Mouse (Mus musculus) liver, embryonic 15.5 days (tissue): ENCODE data around the gene Elavl4. TPM values are rescaled to one million over a fixed set of nuclear protein-coding genes. Genes with fewer than 3 reads are reported as not detected.

Experiments
- ATAC-seq: fragments of 200-750 bp; cut with Nextera tagmentation; 2 replicates; pipeline ENCODE4 v1.8.0; 2017; ENCODE audit warnings: moderate number of reproducible peaks, mild to moderate bottlenecking, moderate library complexity; ENCODE audit not compliant: insufficient read depth
- H3K27ac ChIP-seq: fragments of 300-500 bp; sonication (generic); replicated peaks from 2 replicates; pipeline ENCODE4 v1.5.1; 2015; ENCODE audit warnings: mild to moderate bottlenecking, inconsistent platforms
- H3K27me3 ChIP-seq: fragments of 300-500 bp; sonication (generic); 2 replicates; pipeline ENCODE4 v1.6.1; 2015; ENCODE audit warnings: mild to moderate bottlenecking, inconsistent platforms
- H3K36me3 ChIP-seq: fragments of 300-500 bp; sonication (generic); replicated peaks from 2 replicates; pipeline ENCODE4 v1.6.1; 2015; ENCODE audit warnings: moderate library complexity, mild to moderate bottlenecking, inconsistent platforms
- H3K4me1 ChIP-seq: fragments of 300-500 bp; sonication (generic); replicated peaks from 2 replicates; pipeline ENCODE4 v1.6.1; 2015; ENCODE audit warnings: inconsistent platforms
- H3K4me2 ChIP-seq: fragments of 300-500 bp; sonication (generic); 2 replicates; pipeline ENCODE4 v1.6.1; 2015; ENCODE audit warnings: moderate library complexity, mild to moderate bottlenecking, inconsistent platforms
- H3K4me3 ChIP-seq: fragments of 300-500 bp; sonication (generic); replicated peaks from 2 replicates; pipeline ENCODE4 v1.5.1; 2015; ENCODE audit warnings: mild to moderate bottlenecking, inconsistent platforms
- H3K9ac ChIP-seq: fragments of 300-500 bp; sonication (generic); 2 replicates; pipeline ENCODE4 v1.6.1; 2015; ENCODE audit warnings: moderate library complexity, mild to moderate bottlenecking, inconsistent platforms
- H3K9me3 ChIP-seq: fragments of 300-500 bp; sonication (generic); replicated peaks from 2 replicates; pipeline ENCODE4 v1.6.1; 2016; ENCODE audit warnings: inconsistent platforms
- WGBS: fragments of 180-500 bp; shearing (Covaris S2); methylation state at CpG from one replicate; pipeline ENCODE4 v1.1.7; 2015; ENCODE audit warnings: mixed read lengths; ENCODE audit not compliant: insufficient replicate concordance; 5-methylcytosine and 5-hydroxymethylcytosine counted together
- polyA plus RNA-seq: library from polyadenylated mRNA; unstranded; fragments of >200 nt; fragmentation: Nextera tagmentation; extraction: Ambion mirVana; gene quantifications from 2 replicates; pipeline ENCODE4 v1.2.1, GENCODE M21; 2015

Elavl4 gene
- polyA plus RNA-seq = 0.45 and 0.47 TPM in 2 replicates

DNA sequence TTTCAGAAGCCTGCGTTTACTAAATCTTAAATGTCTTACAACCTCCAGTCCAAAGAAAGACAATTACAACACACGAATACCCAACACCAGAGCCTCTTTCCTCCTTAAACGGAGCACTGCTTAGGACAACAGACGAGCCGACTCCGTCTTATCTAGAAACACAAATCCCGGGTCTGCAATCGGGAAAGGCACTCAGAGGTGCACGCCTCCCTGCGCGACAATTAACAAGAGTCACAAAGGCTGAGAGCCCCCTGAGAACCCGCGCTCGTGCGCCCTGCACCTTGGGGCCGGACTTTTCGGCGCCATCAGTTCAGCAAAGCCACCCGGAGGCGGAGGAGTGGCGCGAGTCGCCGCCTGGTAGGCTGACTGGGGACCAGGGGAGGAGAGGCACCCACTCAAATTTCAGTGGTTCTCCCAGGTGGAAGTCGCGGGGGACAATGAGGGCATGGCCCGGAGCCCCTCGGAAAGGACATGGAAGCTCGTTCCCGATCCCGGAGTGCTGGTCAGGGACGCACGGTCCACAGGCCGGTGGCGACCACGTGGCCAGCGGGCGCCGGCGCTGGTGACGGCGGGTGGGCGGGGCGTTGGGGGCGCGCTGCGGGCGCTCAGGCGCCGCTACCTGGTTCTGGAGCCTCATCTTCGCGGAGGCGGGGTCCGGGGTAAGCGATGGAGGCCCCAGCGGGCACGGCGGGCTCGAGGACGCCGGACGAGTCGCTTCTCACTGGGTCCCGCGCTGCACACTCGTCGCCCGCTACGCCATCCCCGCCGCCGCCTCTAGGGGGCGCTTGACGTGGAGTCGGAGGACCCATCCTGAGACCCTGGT lies at the start of gene Elavl4:
TSS of gene Elavl4 (minus strand) at position 732 of the 823 bp plus-strand sequence.
- H3K4me3 ChIP-seq = peak within 1 kb of the TSS; percentile 53
- no peaks in the 10 kb centered on the region for H3K9me3 ChIP-seq
- H3K4me2 ChIP-seq = peak within 1 kb of the TSS; percentile 69
- peak; percentile 54 for ATAC-seq
- no peaks in the 10 kb centered on the region for H3K4me1 ChIP-seq
- H3K9ac ChIP-seq = no peak within 1 kb of the TSS
- H3K36me3 ChIP-seq = no peaks in the 10 kb centered on the region
- no peak within 1 kb of the TSS for H3K27ac ChIP-seq
- peaks cover 25% of the 10 kb centered on the region for H3K27me3 ChIP-seq
- WGBS = under 1% methylated on average over 75 of the region's 75 CpGs

DNA sequence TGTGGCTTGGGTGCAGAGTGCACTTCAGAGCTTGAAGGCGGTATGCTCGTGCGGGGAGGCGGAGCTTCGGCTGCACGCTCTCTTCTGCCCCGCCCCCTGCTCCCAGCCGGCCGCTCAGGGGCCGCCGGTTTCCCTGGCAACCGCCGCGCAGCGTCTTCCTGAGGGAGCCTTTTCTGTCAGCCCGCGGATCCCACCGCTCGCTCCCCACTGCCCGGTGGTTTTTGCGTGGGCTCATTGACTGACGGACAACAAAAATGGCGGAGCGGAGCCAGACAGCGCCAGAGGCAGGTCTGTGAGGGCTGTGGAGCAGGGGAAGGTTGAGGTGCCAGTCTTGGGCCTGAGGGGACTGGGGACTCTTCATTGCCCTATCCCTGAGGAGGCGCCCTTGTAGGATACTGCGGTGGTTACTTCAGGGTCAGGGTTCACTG lies 45.9 kb upstream of the Elavl4 start, which contains the start of gene Agbl4:
TSS of gene Agbl4 (plus strand) at position 44 of the 428 bp plus-strand sequence.
- no peaks in the 10 kb centered on the region for H3K36me3 ChIP-seq
- ATAC-seq = no peak
- peak within 1 kb of the TSS; percentile 47 for H3K4me3 ChIP-seq
- no peaks in the 10 kb centered on the region for H3K4me1 ChIP-seq
- peak within 1 kb of the TSS; percentile 54 for H3K4me2 ChIP-seq
- no peaks in the 10 kb centered on the region for H3K9me3 ChIP-seq
- H3K9ac ChIP-seq = no peak within 1 kb of the TSS
- 1% methylated on average over 27 of the region's 27 CpGs for WGBS
- no peaks in the 10 kb centered on the region for H3K27me3 ChIP-seq
- no peak within 1 kb of the TSS for H3K27ac ChIP-seq

DNA sequence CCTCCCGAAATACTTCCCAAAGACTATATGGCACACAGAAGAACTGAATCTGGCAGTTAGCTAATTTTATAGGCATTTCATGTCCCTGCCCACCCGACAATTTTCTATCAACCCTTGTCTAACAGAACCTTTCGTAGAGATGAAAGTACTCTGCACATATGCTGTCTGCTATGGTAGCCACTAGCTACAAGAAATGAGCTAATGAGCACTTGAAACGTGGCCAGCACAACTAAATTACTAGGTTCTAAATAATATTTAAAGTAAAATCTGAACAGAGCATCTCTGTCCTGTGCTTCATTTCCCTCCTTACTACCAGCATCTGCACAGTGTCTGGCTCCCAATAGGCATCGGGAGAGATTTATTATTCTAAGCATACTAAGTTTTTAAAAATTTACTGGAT lies 44.5 kb upstream of the Elavl4 start:
- 60% methylated on average over 5 of the region's 5 CpGs for WGBS
- Histone ChIP-seq H3K4me1 (no peaks in the 10 kb centered on the region), H3K36me3 (no peaks in the 10 kb centered on the region), H3K9me3 (no peaks in the 10 kb centered on the region), H3K27ac (no peak overlapping the region), H3K4me3 (no peak overlapping the region), H3K9ac (no peak overlapping the region), H3K4me2 (no peak overlapping the region), H3K27me3 (no peaks in the 10 kb centered on the region)
- ATAC-seq = no peak

DNA sequence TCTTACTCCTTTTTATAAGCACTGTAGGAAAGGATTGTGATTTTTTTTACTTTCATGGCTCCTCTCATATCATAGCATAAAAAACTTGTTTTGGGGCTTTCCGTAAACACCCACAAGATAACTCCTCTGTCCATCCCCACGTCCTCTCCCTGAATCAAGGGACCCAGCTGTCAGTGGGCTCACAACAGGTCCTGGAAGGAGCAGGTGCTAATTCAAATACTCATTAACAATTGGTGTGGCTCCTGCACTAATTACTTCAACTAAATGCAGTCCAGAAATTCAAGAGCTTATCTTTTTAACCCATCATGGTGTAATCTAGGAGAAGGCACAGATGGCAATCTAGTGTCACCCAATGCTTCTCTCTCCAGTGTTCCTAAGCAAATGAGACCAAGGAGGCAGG lies 8.9 kb upstream of the Elavl4 start:
- Histone ChIP-seq H3K4me2 (no peak overlapping the region), H3K27ac (no peak overlapping the region), H3K4me3 (no peak overlapping the region), H3K4me1 (no peaks in the 10 kb centered on the region), H3K9me3 (no peaks in the 10 kb centered on the region), H3K9ac (no peak overlapping the region), H3K27me3 (no peaks in the 10 kb centered on the region), H3K36me3 (no peaks in the 10 kb centered on the region)
- no peak for ATAC-seq
- WGBS = 63% methylated on average over 2 of the region's 2 CpGs

DNA sequence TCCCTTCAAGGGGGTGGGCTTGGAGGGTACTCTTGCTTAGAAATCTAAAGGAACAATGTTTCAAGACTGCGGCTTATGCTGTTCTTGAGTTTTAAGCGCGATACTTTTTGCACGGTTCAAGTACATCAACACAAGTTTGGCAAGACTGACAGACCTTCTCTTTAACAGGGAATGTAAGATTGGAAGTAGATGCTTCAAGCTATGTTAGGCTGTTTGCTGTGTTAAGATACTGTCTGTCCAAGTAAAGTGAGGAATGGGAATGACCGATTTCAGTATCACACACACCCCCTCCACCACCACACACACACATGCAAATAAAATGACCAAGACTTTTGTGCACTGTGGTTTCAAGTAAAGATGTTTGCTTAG lies 276 bp upstream of the Elavl4 start:
- H3K9ac ChIP-seq = no peak overlapping the region
- ATAC-seq = no peak

DNA sequence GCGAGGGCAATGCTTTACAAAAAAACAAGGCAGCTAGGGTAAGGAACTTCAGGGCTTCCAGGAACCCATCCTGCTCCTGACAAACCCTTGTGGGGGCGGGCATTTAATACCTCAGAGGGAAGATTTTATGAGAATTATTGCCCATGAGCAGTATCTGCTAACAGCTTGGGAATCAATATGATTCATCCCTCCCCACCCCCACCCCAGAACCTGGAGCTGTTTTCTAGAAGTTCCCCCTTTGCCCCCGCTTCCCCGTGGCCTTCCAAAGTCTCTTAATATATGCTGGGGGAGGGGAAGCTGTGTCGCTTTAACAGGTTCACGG lies 892 bp downstream of the Elavl4 start:
- peaks cover 25% of the 10 kb centered on the region for H3K27me3 ChIP-seq
- no peaks in the 10 kb centered on the region for H3K9me3 ChIP-seq
- no peaks in the 10 kb centered on the region for H3K36me3 ChIP-seq
- H3K4me3 ChIP-seq = peak overlapping the region; percentile 53
- 8% methylated on average over 6 of the region's 6 CpGs for WGBS
- no peak for ATAC-seq
- no peak overlapping the region for H3K9ac ChIP-seq
- no peaks in the 10 kb centered on the region for H3K4me1 ChIP-seq
- H3K4me2 ChIP-seq = peak overlapping the region; percentile 69
- no peak overlapping the region for H3K27ac ChIP-seq

More for the DNA sequence above, 276 bp upstream of the Elavl4 start:
- Histone ChIP-seq H3K4me1 (no peaks in the 10 kb centered on the region), H3K27me3 (peaks cover 25% of the 10 kb centered on the region), H3K9me3 (no peaks in the 10 kb centered on the region), H3K27ac (no peak overlapping the region), H3K4me2 (peak overlapping the region; percentile 69), H3K4me3 (peak overlapping the region; percentile 53), H3K36me3 (no peaks in the 10 kb centered on the region)
- 5% methylated on average over 5 of the region's 5 CpGs for WGBS

DNA sequence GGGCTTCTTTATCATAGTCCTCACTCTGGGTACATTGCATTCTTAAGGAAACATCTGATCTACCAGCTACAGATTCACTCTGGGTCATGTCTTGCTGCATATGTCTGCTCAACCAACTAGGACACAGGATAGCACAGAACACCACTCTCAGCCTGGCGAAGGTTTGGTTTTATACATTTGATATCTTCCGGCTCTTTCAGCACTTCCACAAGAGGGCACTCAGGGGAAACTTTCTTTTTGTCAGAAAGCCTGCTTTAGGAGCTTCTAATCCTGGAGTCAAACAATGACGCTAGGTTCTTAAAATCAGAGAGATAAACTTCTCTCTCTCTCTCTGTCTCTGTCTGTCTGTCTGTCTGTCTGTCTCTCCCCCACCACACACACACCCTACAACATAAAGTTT lies 27.8 kb downstream of the Elavl4 start:
- no peaks in the 10 kb centered on the region for H3K4me1 ChIP-seq
- no peak overlapping the region for H3K4me2 ChIP-seq
- H3K9me3 ChIP-seq = no peaks in the 10 kb centered on the region
- 41% methylated on average over 3 of the region's 3 CpGs for WGBS
- H3K27ac ChIP-seq = no peak overlapping the region
- ATAC-seq = no peak
- H3K4me3 ChIP-seq = no peak overlapping the region
- H3K27me3 ChIP-seq = no peaks in the 10 kb centered on the region
- H3K36me3 ChIP-seq = no peaks in the 10 kb centered on the region
- no peak overlapping the region for H3K9ac ChIP-seq

DNA sequence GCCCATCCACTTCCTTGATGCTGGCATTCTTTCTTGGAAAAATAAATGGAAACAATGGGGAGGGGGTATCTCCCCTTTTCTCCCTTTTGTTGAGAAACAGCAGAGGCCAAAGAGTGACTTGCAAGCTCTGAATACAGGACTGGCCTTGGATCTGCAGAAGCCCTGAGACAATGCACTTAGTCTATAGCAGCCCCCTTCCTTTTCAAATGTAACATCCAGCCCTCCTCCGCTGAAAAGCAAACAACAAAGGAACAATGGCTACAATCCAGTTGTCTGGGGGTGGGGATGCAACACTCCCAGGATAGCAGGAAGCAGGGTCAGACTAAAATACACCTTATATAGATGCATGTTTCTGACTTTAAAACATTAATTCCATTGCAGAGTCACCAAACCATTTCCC lies 39.6 kb downstream of the Elavl4 start:
- no peaks in the 10 kb centered on the region for H3K9me3 ChIP-seq
- H3K4me2 ChIP-seq = no peak overlapping the region
- WGBS = 17% methylated on average over 1 of the region's 1 CpGs
- H3K4me3 ChIP-seq = no peak overlapping the region
- no peaks in the 10 kb centered on the region for H3K4me1 ChIP-seq
- no peak overlapping the region for H3K27ac ChIP-seq
- no peak for ATAC-seq
- H3K36me3 ChIP-seq = no peaks in the 10 kb centered on the region
- no peak overlapping the region for H3K9ac ChIP-seq
- H3K27me3 ChIP-seq = no peaks in the 10 kb centered on the region

DNA sequence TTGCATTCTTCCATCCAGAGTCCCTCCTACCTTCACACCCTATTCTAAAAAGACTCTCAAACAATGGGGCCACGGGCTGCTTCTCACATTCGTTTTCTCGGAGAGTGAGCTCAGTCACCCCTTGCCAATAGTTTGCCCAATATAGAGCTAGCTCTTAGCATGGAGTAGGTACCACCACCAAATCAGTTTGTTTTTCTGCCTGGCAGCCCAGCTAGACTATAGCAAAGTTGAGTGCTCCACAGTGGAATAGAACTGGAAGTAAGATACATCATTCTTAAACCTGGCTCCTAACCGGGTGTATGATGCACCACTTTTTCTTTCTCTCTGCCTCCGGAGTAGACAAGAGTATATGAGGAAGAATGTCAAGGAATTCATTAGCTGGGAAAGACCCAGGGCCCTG lies 44.7 kb downstream of the Elavl4 start:
- H3K9ac ChIP-seq = no peak overlapping the region
- 58% methylated on average over 5 of the region's 5 CpGs for WGBS
- no peak overlapping the region for H3K27ac ChIP-seq
- H3K36me3 ChIP-seq = no peaks in the 10 kb centered on the region
- no peak overlapping the region for H3K4me2 ChIP-seq
- no peak overlapping the region for H3K4me3 ChIP-seq
- no peak for ATAC-seq
- H3K9me3 ChIP-seq = no peaks in the 10 kb centered on the region
- no peaks in the 10 kb centered on the region for H3K4me1 ChIP-seq
- no peaks in the 10 kb centered on the region for H3K27me3 ChIP-seq

DNA sequence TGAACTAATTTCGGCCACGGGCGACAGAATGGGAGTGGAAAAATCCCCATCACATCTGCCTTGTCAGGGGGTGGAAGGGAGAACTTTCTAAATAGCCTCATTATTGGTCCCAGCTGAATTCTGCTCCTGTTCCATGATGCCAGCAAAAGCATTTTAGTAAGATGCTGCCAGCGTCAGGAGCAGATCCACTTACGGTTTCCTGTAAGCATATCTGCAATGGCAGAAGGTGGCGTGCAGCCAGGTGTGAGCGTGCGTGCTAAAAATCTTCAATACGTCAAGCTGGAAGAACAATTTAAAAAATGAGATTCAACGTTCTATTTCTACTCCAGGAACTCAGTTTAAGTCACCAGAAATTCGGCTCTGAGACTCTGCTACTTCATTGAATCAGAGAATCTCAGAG lies 45.1 kb downstream of the Elavl4 start:
- H3K27me3 ChIP-seq = no peaks in the 10 kb centered on the region
- H3K4me3 ChIP-seq = no peak overlapping the region
- H3K4me2 ChIP-seq = no peak overlapping the region
- no peaks in the 10 kb centered on the region for H3K4me1 ChIP-seq
- 67% methylated on average over 11 of the region's 11 CpGs for WGBS
- H3K36me3 ChIP-seq = no peaks in the 10 kb centered on the region
- no peaks in the 10 kb centered on the region for H3K9me3 ChIP-seq
- H3K27ac ChIP-seq = no peak overlapping the region
- no peak for ATAC-seq
- no peak overlapping the region for H3K9ac ChIP-seq

DNA sequence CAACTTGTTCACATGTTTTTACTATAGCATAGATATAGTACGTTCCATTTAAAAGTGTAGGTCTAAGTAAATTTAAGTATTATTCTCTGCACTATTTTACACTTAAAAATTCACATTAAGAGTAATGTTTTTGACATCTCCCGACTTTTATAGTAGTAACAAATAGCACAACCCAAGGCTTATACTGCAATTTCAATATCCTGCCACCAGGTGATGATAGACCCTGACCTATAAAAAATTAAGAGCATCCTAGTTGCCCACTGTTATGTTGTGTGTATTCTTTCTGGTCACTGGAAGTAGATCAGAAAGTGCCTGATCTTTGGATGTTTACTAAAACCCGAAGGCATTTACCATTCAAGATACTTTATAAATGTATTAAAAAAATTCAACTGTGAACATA lies 55.9 kb downstream of the Elavl4 start:
- ATAC-seq = no peak
- no peak overlapping the region for H3K9ac ChIP-seq
- no peak overlapping the region for H3K27ac ChIP-seq
- no peak overlapping the region for H3K4me3 ChIP-seq
- H3K4me2 ChIP-seq = no peak overlapping the region
- H3K27me3 ChIP-seq = no peaks in the 10 kb centered on the region
- no peaks in the 10 kb centered on the region for H3K36me3 ChIP-seq
- no peaks in the 10 kb centered on the region for H3K9me3 ChIP-seq
- WGBS = 56% methylated on average over 3 of the region's 3 CpGs
- H3K4me1 ChIP-seq = no peaks in the 10 kb centered on the region

DNA sequence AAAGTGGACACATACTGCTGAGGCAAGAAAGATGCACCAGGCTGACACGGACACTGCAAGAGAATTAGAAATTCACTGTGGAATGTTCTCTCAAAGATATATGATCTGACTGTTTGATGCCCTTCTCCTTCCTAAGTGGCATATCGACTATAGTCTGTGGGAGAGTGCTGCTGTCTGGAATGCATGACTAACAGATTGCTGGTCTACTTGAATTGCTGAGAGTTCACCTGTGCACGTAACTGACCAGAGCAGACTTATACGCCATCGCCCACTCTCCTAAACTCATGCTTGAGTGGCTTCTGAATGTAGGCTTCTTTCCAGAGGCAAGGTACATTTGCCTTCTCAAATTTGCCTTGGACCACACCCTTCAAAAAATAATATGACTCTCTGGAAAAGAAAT lies 58.5 kb downstream of the Elavl4 start:
- Histone ChIP-seq H3K27me3 (no peaks in the 10 kb centered on the region), H3K4me3 (no peak overlapping the region), H3K4me2 (no peak overlapping the region), H3K9ac (no peak overlapping the region), H3K4me1 (no peaks in the 10 kb centered on the region), H3K36me3 (no peaks in the 10 kb centered on the region), H3K9me3 (no peaks in the 10 kb centered on the region), H3K27ac (no peak overlapping the region)
- WGBS = 61% methylated on average over 5 of the region's 5 CpGs
- ATAC-seq = no peak
